Mouse (Mus musculus) stomach, postnatal 0 days (tissue): ENCODE results near the gene Pip4k2a.

ENCODE experiments used
- CTCF ChIP-seq: IDR thresholded peaks from 2 replicates; pipeline ENCODE4 v1.5.1; 2016; ENCODE audit warnings: antibody characterized with exemption, low read depth, mild to moderate bottlenecking, moderate library complexity
- EP300 ChIP-seq: optimal IDR thresholded peaks from 2 replicates; pipeline ENCODE3; 2016; ENCODE audit warnings: antibody characterized with exemption

DNA sequence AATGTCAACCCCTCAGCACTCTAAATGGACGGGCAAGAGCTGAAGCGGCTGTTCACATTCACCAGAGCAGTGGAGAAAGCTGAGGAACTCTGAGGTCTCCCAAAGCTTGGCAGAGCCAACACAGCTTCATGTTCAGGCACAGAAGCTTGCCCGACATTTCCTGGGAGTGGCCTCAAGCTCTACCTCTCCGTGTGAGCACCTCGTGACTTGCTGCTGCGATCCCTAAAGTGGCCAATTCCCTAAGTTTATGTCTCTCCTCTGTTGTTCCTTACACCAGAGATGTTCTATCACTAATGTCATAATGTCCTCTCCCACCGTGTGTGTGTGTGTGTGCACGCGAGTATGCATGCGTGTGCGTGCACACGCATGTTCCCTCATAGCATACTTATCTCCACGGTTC lies 42.3 kb downstream of the Pip4k2a start:
- no peak for TF ChIP-seq CTCF
- TF ChIP-seq EP300 = no peak
